Mouse (Mus musculus): ENCODE results near the gene Tle3.

Tle3 gene

GRCm38 (mm10) chr9:61436104-61436503, 63.9 kb downstream of the Tle3 start:
- DNase-seq (ENCODE audit: low spot score), result no peak

DNA sequence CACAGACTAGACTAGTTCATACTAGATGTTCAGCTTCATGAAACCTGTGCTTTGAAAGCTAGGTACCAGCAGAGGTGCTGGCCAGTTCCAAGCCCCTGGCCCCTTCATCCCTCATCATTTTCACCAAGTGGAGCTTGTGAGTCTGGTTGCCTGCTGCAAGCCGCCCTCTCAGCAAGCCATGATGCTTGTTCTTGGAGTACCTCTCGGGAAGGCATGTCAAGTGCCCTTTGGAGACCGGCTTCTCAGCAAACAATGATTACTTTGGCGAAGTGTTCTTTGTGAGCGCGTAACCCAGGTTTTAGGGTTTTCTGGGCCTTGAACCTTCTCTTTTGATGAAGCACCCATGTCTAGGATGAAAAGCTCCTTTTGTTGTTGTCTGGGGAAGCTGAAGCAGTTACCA, 64.6 kb downstream of the Tle3 start:
- no peak for DNase-seq (ENCODE audit: low spot score)

GRCm38 (mm10) chr9:61439092-61439491, 66.9 kb downstream of the Tle3 start:
- DNase-seq (ENCODE audit: low spot score), result no peak

GRCm38 (mm10) chr9:61439979-61440378, 67.8 kb downstream of the Tle3 start:
- no peak for DNase-seq (ENCODE audit: low spot score)

DNA sequence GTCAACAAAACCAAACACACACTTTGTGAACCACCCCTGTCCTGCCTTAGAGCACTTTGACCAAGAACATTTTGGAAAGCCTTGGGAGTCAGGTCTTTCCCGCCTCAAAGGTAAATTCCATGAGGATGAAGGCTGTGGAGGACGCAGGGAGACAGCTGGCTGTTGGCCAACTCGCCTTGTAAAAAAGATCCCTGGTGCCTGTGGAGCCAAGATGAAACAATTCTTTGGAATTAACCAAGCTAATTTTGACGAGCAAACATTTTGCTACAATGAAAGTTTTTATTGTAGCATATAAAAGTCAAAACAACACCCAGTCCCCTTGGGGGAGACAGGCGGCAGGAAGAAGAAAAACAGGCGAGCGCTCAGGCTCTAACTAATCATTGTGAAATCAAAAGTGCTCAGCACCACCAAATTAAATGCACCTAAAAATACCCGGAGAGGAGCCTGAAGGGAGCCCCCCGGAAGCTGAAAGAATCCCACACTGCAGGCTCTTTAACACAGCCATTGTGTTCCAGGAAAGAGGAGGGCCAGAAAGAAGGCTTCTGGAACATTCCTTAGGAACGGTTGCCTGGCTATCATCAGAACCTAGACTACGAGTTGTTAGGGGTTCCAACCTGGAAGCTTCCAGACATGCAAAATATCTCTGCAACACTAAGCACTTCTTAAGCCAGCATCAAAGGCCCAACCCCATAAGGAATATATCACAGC, 69.2 kb downstream of the Tle3 start:
- no peak for DNase-seq (ENCODE audit: low spot score)

DNA sequence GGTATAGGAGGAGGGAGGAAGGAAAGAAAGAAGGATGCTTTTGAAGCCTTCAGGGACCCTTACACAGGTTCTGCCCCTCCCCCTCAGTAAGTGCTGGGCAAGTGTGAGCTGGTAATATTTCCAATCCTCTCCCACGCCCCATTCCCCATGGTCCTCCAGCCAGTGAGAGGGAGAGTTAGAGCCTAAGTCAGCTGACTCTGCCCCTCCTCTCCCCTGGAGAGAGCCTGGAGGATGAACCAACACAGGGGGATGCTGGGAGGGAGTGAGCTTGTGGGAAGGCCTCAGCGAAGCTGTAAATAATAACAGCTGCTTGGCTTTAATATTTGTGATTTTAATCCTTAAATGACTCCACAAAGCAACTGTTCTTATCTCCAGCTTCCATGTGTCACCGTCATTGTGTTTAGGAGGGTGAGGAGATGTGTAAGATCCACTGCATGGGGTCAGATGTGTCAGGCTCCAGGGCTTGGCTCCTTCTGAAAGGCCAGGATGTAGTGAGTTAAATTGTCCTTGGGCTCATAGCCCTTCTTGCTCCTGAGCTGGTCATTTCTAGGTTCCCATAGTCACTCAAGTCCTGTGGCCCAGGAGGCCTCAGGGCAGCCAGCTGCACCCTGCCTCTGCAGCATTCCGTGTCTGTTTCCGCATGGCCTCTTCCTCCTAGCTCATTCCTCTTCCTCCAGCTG, 70.9 kb downstream of the Tle3 start:
- DNase-seq (ENCODE audit: low spot score), result peak; percentile 56

- DNase-seq (ENCODE audit: low spot score), result no peak
These were observed 73.0 kb downstream of the Tle3 start for GRCm38 (mm10) chr9:61445151-61445550.

- no peak for DNase-seq (ENCODE audit: low spot score)
These were observed 73.6 kb downstream of the Tle3 start for GRCm38 (mm10) chr9:61445711-61446222.

- DNase-seq (ENCODE audit: low spot score), result no peak
These were observed 74.8 kb downstream of the Tle3 start for GRCm38 (mm10) chr9:61446965-61447364.

DNA sequence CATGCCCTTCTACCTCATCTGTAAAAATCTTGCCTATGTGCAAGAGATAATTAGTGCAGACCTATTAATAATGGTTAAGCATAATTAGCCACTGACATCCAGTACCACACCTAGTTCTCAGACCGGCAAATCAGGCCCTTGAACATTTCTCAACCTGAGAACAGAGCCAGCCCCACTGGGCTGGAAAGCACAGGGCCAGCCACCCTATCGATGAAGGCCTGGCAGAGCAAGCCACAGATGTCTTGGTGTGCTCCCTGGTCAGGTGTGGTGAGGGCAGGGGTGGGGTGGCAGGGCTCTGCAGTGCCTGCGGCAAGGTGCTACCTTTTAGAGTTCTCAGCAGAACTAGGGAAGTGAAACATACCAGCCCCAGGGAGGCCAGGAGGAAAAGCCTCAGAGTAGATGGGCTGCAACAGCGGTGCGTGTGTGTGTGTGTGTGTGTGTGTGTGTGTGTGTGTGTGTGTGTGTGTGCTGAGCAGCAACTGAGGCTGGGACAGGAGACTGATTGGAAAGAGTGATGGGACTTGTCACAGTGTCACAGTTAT, 77.3 kb downstream of the Tle3 start:
- DNase-seq (ENCODE audit: low spot score), result no peak

- DNase-seq (ENCODE audit: low spot score), result no peak
These were observed 79.9 kb downstream of the Tle3 start for GRCm38 (mm10) chr9:61452081-61452480.

DNA sequence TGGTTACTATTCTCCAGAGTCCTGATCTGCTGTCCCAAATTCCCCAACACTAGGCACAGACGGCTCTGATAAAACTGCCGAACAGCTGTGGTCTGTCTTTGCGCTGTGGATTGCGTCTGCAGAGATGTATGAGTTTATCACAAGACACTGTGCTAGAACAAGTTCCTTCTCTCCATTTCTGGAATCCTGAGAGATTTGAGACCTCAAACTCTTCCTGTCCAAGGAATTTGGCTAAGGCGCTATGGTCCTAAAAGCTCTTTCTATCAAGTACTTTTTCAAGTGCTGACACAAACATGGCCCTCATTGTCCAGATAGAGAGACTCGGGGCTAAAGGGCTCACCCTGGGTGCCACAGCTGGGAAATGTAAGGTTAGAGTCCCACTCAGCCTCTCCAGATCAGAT, 83.7 kb downstream of the Tle3 start:
- DNase-seq (ENCODE audit: low spot score), result no peak

GRCm38 (mm10) chr9:61456441-61457161, 84.4 kb downstream of the Tle3 start:
- DNase-seq (ENCODE audit: low spot score), result no peak

GRCm38 (mm10) chr9:61457162-61457523, 85.0 kb downstream of the Tle3 start:
- no peak for DNase-seq (ENCODE audit: low spot score)

DNA sequence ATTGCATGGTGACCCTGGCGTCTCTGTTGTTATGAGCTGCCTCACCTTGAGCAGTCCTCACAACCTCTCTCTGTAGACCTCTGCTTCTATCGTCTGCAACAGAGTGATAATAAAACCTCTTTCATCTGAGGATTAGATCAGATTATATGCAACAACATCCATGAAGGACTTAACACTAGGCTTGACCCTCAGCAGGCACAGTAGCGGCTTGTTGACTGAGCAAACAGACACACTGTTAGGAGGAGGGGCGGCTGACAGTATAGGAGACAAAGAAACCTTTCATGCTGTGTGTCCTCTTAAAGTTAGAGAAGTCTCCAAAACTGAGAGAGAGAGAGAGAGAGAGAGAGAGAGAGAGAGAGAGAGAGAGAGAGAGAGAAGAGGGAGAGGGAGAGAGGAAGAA, 89.7 kb downstream of the Tle3 start:
- no peak for DNase-seq (ENCODE audit: low spot score)

DNA sequence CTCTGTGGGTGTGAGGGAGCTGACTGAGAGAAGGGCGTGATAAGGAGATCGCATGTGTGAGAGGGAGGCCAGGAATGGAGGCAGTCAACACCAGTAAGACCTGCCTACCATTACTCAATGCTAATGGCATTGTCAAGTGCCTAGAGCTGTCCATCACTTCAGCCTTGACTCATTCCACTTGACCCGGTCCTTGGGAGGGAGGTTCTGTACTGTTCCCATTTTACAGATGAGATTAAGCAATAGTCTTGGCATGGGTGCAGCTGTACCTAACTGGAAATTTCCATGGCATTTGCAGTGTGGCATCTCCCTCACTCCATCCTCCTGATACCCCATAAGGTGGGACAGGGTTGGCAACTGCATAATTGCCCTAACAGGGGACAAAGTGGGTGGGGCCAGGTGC, 95.3 kb downstream of the Tle3 start:
- no peak for DNase-seq (ENCODE audit: low spot score)

All from retina, embryonic 14.5 days (tissue).